Mouse (Mus musculus): ENCODE data around the gene Scarb1.

DNA sequence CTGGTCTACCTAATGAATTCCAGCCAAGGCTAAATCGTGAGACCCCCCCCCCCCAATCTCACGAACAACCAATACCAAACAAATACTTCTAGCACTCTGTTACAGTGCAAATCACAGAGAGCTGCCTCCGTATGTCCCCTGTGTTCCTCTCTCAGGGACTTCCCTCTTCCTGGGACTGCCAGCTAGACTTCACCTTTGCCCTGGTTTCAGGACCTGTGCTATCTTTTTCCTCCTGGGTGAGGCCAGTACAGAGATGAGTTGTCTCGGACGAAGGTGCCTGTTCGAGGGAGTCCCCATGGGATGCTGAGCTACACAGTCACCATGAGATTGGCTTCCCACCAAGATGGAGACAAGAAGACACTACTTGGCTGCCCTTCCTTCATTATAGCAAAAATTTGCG, 7.2 kb upstream of the Scarb1 start:
- TF ChIP-seq CTCF (IDR thresholded peaks at IDR 0.05; ENCODE audit: low read depth) (no peak), EP300 (optimal IDR thresholded peaks at IDR 0.05) (no peak)
